16 mouse cellular contexts compared by ENCODE assay signal in the genomic region with DNA sequence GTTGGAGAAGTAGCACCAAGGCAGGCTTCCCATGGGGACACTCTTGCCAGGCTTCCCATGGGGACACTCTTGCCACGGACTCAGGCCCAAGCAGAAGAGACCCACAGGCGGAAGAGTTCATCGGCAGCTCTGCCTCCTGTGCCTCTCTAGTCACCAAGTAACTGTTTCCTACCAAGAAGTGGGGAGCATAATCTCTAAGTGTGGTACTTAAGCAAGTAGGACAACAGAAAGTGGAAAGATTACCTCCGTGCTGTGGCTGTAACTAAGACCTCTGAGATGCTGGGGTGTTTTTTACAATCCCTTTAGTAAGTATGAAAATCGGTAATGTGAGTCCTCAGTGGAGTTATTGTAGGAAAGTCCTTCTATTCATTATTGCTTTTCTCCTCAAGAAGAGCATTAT.
"Had no signal": no experiment of that assay in that cellular context is flagged by ENCODE, and none has a peak within 500 bp of the region (broad histone marks: within the 10 kb centered on the region; RNA-seq: fewer than 3 reads in every experiment).

No protein-coding gene starts in this region.

- H3K27ac ChIP-seq: neural tube, embryonic 13.5 days; neural tube, embryonic 15.5 days; stomach, embryonic 15.5 days; stomach, postnatal 0 days had no signal

- H3K36me3 ChIP-seq: stomach, embryonic 15.5 days had no signal

- H3K9ac ChIP-seq: neural tube, embryonic 13.5 days; neural tube, embryonic 15.5 days; stomach, embryonic 15.5 days had no signal

- H3K4me2 ChIP-seq: neural tube, embryonic 13.5 days; neural tube, embryonic 15.5 days; stomach, embryonic 15.5 days had no signal

- H3K4me3 ChIP-seq: neural tube, embryonic 13.5 days; neural tube, embryonic 15.5 days; stomach, embryonic 15.5 days had no signal

- H3K9me3 ChIP-seq: neural tube, embryonic 15.5 days; stomach, embryonic 15.5 days had no signal

- DNase-seq: retina, postnatal 1 day; right cerebral cortex, adult 18-20 months; right cerebral cortex, postnatal 14 days; right cerebral cortex, postnatal 25 days; right cerebral cortex, postnatal 4 days; spleen, adult 18-20 months; thymus, adult 18-20 months; thymus, adult 2 months; thymus, postnatal 14 days; thymus, postnatal 25 days; thymus, postnatal 36 days; thymus, postnatal 4 days had no signal

- H3K4me1 ChIP-seq: neural tube, embryonic 13.5 days; neural tube, embryonic 15.5 days; stomach, embryonic 15.5 days had no signal

- H3K27me3 ChIP-seq: neural tube, embryonic 13.5 days; neural tube, embryonic 15.5 days; stomach, embryonic 15.5 days had no signal
